Mouse (Mus musculus): Measurements from ENCODE around the gene Nepn. TPM values are rescaled to one million over a fixed set of nuclear protein-coding genes. Genes with fewer than 3 reads are reported as not detected.

The Nepn gene
- polyA plus RNA-seq, 1 experiment from 2014 or later, result not detected

DNA sequence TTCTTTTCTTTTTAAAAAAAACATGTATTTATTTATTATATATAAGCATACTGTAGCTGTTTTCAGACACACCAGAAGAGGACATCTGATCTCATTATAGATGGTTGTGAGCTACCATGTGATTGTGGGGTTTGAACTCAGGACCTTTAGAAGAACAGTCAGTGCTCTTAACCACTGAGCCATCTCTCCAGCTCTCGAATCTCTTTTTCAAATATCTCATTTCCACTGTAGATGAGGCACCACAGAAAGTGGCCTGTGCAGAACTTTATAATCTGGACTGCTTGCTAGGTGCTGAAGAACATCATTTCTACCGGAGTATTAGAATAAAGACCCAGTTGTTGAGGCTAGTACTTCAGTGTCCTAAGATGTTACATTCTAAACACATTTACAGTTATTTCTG, 26.2 kb downstream of the Nepn start:
- no peaks in the 10 kb centered on the region for H3K9me3 ChIP-seq
- no peak overlapping the region for H3K4me3 ChIP-seq
- H3K4me1 ChIP-seq (replicated peaks), result peaks cover 24% of the 10 kb centered on the region
- ATAC-seq (ENCODE audit: low FRiP score, low read depth), result no peak
- no peaks in the 10 kb centered on the region for H3K36me3 ChIP-seq
- WGBS, result 92% methylated on average over 2 of the region's 2 CpGs
- no peak overlapping the region for H3K9ac ChIP-seq
- no peak overlapping the region for H3K27ac ChIP-seq (replicated peaks)
- no peak overlapping the region for H3K4me2 ChIP-seq
- H3K27me3 ChIP-seq, result no peaks in the 10 kb centered on the region

DNA sequence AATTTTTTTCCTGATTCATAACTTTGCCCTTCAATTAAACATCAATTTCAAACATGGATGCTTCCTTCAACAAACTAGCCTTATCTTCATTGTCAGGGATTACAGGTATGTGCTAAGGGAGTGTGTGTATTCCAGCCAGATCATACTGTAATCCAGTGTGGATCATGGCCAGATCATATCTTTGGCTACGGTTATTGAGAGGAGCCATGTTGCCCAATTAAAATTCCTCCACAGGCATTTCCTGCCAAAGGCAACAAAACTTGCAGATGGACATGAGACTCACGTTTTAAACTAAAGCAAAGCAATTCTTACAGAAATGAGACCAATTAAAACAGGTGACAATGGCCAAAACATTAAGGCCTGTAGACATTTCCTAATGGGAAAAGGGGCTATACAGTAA, 27.7 kb downstream of the Nepn start:
- 58% methylated on average over 2 of the region's 2 CpGs for WGBS
- peak overlapping the region; percentile 67; the same call in 1 of the 2 replicates for H3K4me3 ChIP-seq
- ATAC-seq (ENCODE audit: low FRiP score, low read depth), result no peak
- peak overlapping the region; percentile 58 for H3K4me2 ChIP-seq
- no peaks in the 10 kb centered on the region for H3K36me3 ChIP-seq
- H3K27ac ChIP-seq (replicated peaks), result no peak overlapping the region
- peaks cover 35% of the 10 kb centered on the region for H3K4me1 ChIP-seq (replicated peaks)
- no peaks in the 10 kb centered on the region for H3K9me3 ChIP-seq
- peak overlapping the region; percentile 38; the same call in 1 of the 2 replicates for H3K9ac ChIP-seq
- H3K27me3 ChIP-seq, result no peaks in the 10 kb centered on the region

GRCm38 (mm10) chr10:52417299-52417997, 28.7 kb downstream of the Nepn start, which contains the start of gene Nus1:
TSS of gene Nus1 (plus strand) at chr10:52417547.
- WGBS, result under 1% methylated on average over 78 of the region's 79 CpGs
- Histone ChIP-seq H3K27me3 (no peaks in the 10 kb centered on the region), H3K9me3 (no peaks in the 10 kb centered on the region), H3K4me1 (replicated peaks) (peaks cover 40% of the 10 kb centered on the region), H3K9ac (peak within 1 kb of the TSS; percentile 91), H3K36me3 (no peaks in the 10 kb centered on the region), H3K4me3 (peak within 1 kb of the TSS; percentile 67), H3K27ac (replicated peaks) (peak within 1 kb of the TSS; percentile 97), H3K4me2 (peak within 1 kb of the TSS; percentile 66)
- peak; percentile 99 for ATAC-seq (ENCODE audit: low FRiP score, low read depth)

GRCm38 (mm10) chr10:52417998-52418860, 29.5 kb downstream of the Nepn start:
- H3K4me3 ChIP-seq, result peak overlapping the region; percentile 67
- peak overlapping the region; percentile 91 for H3K9ac ChIP-seq
- H3K4me1 ChIP-seq (replicated peaks), result peaks cover 43% of the 10 kb centered on the region
- 2% methylated on average over 39 of the region's 39 CpGs for WGBS
- ATAC-seq (ENCODE audit: low FRiP score, low read depth), result peak; percentile 57
- peak overlapping the region; percentile 66 for H3K4me2 ChIP-seq
- no peaks in the 10 kb centered on the region for H3K36me3 ChIP-seq
- H3K27me3 ChIP-seq, result no peaks in the 10 kb centered on the region
- H3K27ac ChIP-seq (replicated peaks), result peak overlapping the region; percentile 97
- H3K9me3 ChIP-seq, result no peaks in the 10 kb centered on the region

- peak overlapping the region; percentile 67 for H3K4me3 ChIP-seq
- H3K9me3 ChIP-seq, result no peaks in the 10 kb centered on the region
- H3K9ac ChIP-seq, result peak overlapping the region; percentile 91
- H3K4me2 ChIP-seq, result peak overlapping the region; percentile 66
- 67% methylated on average over 5 of the region's 5 CpGs for WGBS
- H3K27ac ChIP-seq (replicated peaks), result 0 out of 2 replicates have a peak overlapping the region, but pooled peaks have one; percentile 97
- H3K36me3 ChIP-seq, result no peaks in the 10 kb centered on the region
- peaks cover 46% of the 10 kb centered on the region for H3K4me1 ChIP-seq (replicated peaks)
- no peaks in the 10 kb centered on the region for H3K27me3 ChIP-seq
- ATAC-seq (ENCODE audit: low FRiP score, low read depth), result no peak
Measured at GRCm38 (mm10) chr10:52418931-52419330, 30.2 kb downstream of the Nepn start.

DNA sequence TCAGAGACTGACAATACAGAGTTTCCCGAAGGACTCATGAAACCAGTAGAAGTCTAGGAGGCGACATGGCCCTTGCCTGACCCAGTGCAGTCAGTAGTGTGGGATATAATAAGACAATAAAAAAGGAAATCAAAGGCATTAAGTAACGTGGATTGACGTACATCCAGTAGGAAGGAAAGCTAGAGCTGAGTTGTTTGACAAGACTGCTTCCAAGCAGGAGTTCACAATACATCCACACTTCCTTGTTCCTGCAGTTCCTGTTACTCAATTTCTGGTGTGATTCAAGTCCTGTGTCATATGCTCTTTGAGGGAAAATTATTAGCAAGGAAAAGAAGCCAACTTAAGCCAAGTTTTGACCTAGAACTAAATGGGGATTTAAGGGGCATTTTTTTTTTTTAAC, 30.6 kb downstream of the Nepn start:
- no peak overlapping the region for H3K27ac ChIP-seq (replicated peaks)
- no peaks in the 10 kb centered on the region for H3K36me3 ChIP-seq
- H3K27me3 ChIP-seq, result no peaks in the 10 kb centered on the region
- 80% methylated on average over 4 of the region's 4 CpGs for WGBS
- H3K4me3 ChIP-seq, result peak overlapping the region; percentile 67; the same call in 1 of the 2 replicates
- peaks cover 46% of the 10 kb centered on the region for H3K4me1 ChIP-seq (replicated peaks)
- H3K9me3 ChIP-seq, result no peaks in the 10 kb centered on the region
- peak overlapping the region; percentile 66 for H3K4me2 ChIP-seq
- no peak for ATAC-seq (ENCODE audit: low FRiP score, low read depth)
- H3K9ac ChIP-seq, result peak overlapping the region; percentile 91; the same call in 1 of the 2 replicates

- no peaks in the 10 kb centered on the region for H3K27me3 ChIP-seq
- ATAC-seq (ENCODE audit: low FRiP score, low read depth), result no peak
- H3K9me3 ChIP-seq, result no peaks in the 10 kb centered on the region
- no peaks in the 10 kb centered on the region for H3K36me3 ChIP-seq
- H3K27ac ChIP-seq (replicated peaks), result no peak overlapping the region
- WGBS, result 80% methylated on average over 1 of the region's 1 CpGs
- no peak overlapping the region for H3K4me2 ChIP-seq
- no peak overlapping the region for H3K9ac ChIP-seq
- H3K4me3 ChIP-seq, result no peak overlapping the region
- H3K4me1 ChIP-seq (replicated peaks), result peaks cover 46% of the 10 kb centered on the region
Measured at GRCm38 (mm10) chr10:52420526-52420925, 31.8 kb downstream of the Nepn start.

DNA sequence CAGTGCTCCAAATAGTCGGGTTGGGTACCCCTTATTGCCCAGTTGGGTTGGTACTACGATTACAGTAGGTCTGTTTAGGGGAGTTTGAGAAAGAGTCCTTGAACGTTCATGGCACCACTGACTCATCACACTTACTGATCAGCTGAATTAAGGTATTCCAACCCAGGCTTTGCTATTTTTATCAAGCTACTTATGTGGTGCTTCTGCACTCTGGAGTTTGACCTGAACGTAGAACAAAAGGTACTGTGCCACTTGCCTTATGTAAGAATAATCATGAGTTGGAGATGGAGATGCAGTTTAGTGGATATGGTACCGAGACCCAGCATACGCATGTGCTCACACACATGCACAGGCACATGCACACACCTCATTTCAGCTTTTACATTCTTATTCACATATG, 32.9 kb downstream of the Nepn start:
- Histone ChIP-seq H3K27ac (replicated peaks) (no peak overlapping the region), H3K27me3 (no peaks in the 10 kb centered on the region), H3K9ac (no peak overlapping the region), H3K4me3 (no peak overlapping the region), H3K4me1 (replicated peaks) (peaks cover 43% of the 10 kb centered on the region), H3K9me3 (no peaks in the 10 kb centered on the region), H3K4me2 (no peak overlapping the region), H3K36me3 (no peaks in the 10 kb centered on the region)
- ATAC-seq (ENCODE audit: low FRiP score, low read depth), result no peak
- 92% methylated on average over 6 of the region's 6 CpGs for WGBS

DNA sequence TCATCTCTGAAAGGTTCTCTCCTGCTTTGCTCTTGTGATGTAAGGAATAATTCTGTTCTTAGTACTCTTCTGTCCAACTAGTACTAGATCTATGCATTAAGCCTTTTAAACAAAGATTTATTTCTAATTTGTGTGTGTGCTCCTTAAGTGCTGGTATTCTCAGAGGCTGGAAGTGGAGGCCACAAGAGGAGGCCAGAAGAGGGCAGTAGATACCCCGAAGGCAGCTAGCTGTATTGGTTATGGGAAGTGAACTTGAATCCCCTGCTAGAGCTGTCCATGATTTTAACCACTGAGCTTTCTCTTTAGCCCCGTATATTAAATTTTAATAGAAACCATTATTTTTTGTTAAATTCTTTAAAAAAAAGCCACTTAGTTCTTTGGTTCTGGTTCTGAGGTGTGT, 34.3 kb downstream of the Nepn start:
- H3K27me3 ChIP-seq, result no peaks in the 10 kb centered on the region
- 84% methylated on average over 2 of the region's 2 CpGs for WGBS
- H3K9me3 ChIP-seq, result no peaks in the 10 kb centered on the region
- no peak overlapping the region for H3K4me3 ChIP-seq
- no peak for ATAC-seq (ENCODE audit: low FRiP score, low read depth)
- no peaks in the 10 kb centered on the region for H3K36me3 ChIP-seq
- peaks cover 44% of the 10 kb centered on the region for H3K4me1 ChIP-seq (replicated peaks)
- H3K27ac ChIP-seq (replicated peaks), result no peak overlapping the region
- no peak overlapping the region for H3K9ac ChIP-seq
- H3K4me2 ChIP-seq, result no peak overlapping the region

DNA sequence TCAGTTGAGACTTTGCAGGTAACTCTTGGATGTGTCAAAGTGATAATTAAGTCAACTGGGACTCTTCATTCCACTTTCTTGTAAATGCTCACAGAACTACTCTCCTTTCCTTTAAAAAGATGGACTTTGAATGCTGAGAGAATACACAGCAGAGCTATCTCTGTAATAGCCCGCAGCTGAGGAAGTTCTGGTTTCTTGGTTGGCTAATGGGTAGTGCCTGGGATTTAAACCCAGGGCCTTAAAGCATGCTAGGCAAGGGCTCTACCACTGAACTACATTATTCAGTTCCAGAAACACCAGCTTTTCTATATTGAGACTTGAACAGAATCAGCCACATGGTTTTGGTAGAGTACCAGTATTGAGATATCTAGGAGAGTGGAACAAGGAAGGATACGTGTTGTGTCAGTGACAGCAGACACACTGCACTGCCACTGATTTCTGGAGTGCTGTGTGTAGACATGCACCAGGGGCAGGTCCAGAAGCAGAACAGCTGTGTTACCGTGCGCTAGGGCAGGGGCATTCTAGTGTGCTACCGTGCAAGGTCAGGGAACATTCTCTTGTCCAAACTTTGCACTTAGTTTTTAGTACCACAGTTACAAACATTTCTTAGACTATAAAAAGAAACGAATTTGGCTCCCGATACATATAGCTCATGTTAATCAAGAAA, 37.7 kb downstream of the Nepn start:
- H3K27ac ChIP-seq (replicated peaks), result no peak overlapping the region
- no peak overlapping the region for H3K4me2 ChIP-seq
- no peaks in the 10 kb centered on the region for H3K27me3 ChIP-seq
- no peak overlapping the region for H3K4me3 ChIP-seq
- H3K36me3 ChIP-seq, result peaks cover 16% of the 10 kb centered on the region
- no peaks in the 10 kb centered on the region for H3K9me3 ChIP-seq
- WGBS, result 91% methylated on average over 7 of the region's 7 CpGs
- ATAC-seq (ENCODE audit: low FRiP score, low read depth), result no peak
- no peak overlapping the region for H3K9ac ChIP-seq
- H3K4me1 ChIP-seq (replicated peaks), result peaks cover 16% of the 10 kb centered on the region

GRCm38 (mm10) chr10:52427634-52428415, 39.1 kb downstream of the Nepn start:
- ATAC-seq (ENCODE audit: low FRiP score, low read depth), result no peak
- no peak overlapping the region for H3K9ac ChIP-seq
- H3K27me3 ChIP-seq, result no peaks in the 10 kb centered on the region
- no peak overlapping the region for H3K27ac ChIP-seq (replicated peaks)
- H3K4me1 ChIP-seq (replicated peaks), result peaks cover 10% of the 10 kb centered on the region
- WGBS, result 51% methylated on average over 2 of the region's 2 CpGs
- peaks cover 28% of the 10 kb centered on the region for H3K36me3 ChIP-seq
- no peak overlapping the region for H3K4me3 ChIP-seq
- H3K4me2 ChIP-seq, result no peak overlapping the region
- no peaks in the 10 kb centered on the region for H3K9me3 ChIP-seq
